Mouse (Mus musculus) CD8-positive naive resting alpha-beta T cell, adult 2 months (primary cell): Measurements from ENCODE around the gene Ipcef1.
"Not testable (repeated sequence)": the region's sequence is repeated elsewhere in the genome, so short reads cannot be mapped to it uniquely, and the experiment has no call there.

Experiments used
- DNase-seq, 2 experiments: peaks; one replicate each; pipeline ENCODE4 v3.0.0; 2022; ENCODE audit warnings: low read depth in 2 of 2, low spot score in 2 of 2

Ipcef1 gene

GRCm38 (mm10) chr10:7037194-7037593 is 15.1 kb downstream of the Ipcef1 start:
- DNase-seq: no peak

DNA sequence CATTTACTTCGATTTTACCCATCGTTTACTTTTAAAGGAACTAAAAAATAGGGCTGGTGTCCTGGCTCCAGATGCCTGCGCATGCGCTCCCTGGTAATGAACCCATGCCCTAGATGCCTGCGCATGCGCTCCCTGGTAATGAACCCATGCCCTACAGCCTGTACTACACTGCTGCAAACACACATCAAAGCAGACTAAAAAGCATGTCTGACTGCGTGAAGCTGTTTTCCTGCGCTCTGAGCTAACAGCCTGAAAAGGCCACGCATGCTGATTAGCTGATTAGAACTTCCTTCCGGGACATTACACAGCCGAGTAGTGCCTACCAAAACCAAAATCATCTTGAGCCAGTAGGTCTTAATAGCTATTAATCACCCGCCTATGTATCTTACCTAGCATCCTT is 16.7 kb downstream of the Ipcef1 start:
- no peak for DNase-seq

DNA sequence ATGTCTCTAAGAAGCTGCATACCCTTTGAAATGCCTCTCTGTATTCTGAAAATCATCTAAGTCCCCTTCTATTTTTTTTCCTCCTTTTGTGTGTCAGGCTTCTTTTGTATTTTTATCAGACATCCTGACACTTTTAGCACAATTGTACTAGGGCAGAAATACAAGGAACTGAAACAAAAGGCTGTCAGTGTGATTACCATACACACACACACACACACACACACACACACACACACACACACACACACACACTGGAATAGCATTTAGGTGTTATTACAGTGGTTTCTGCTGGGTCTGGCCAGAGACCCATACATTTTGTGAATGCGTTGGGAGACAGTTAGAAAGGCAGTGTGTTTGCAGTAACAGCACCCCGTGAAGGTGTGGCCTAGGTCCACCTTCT is 18.8 kb downstream of the Ipcef1 start:
- no peak for DNase-seq

- no peak for DNase-seq
Measured at GRCm38 (mm10) chr10:7025028-7025427, 27.2 kb downstream of the Ipcef1 start.

DNA sequence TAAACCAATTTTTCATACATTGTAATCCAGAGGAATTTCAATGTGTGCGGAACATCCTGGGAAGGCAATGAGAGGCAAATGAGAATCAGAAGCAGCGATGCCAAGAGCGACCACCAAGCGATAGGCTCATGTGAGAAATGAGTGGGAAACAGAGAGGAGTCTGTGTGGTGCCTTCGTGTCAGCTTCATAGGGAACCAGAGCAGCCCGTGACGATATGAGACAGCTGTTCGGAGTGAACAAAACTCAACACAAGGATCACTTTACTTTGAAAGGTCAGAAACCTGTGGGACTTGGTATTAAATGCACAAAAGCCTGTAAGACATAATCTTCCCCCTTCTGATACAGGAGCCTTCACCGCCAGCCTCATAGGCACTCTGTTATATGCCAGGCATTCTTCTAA is 31.7 kb downstream of the Ipcef1 start:
- DNase-seq: no peak

- no peak for DNase-seq
Measured at GRCm38 (mm10) chr10:7019781-7020386, 32.4 kb downstream of the Ipcef1 start.

- DNase-seq: no peak
Measured at GRCm38 (mm10) chr10:7015199-7015598, 37.1 kb downstream of the Ipcef1 start.

DNA sequence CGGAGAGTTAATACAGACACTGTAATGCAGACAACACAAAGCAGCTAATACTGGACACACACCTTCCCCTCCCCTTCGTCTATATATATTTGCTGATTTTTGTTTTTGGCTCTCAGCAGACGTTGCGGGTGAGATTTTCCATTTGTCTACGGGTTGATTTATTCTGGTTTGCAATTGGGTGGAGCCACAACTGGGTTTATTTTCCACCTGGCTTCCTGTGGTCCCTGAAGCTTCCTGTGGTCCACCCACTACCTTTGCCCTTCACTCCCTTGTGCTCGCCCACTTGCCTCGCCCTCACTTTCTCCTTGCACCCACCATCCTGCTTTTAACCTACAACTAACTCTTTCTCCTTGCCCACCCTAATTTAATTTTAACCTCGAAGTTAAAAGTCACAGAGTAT is 41.7 kb downstream of the Ipcef1 start:
- DNase-seq: no peak

- DNase-seq: no peak
Measured at GRCm38 (mm10) chr10:7004980-7005538, 47.2 kb downstream of the Ipcef1 start.

DNA sequence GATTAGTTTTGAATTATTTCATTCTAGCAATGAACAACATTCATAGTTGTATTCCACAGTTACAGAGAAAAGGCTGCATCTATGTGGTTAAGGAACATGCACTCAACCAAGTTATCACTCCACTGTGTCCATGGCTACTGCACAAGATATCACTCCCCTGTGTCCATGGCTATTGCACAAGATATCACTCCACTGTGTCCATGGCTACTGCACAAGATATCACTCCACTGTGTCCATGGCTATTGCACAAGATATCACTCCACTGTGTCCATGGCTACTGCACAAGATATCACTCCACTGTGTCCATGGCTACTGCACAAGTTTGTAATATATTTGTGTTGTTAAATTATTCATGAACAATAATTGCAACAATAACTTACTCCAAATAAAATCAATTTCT is 48.4 kb downstream of the Ipcef1 start:
- DNase-seq: not testable (repeated sequence)

DNA sequence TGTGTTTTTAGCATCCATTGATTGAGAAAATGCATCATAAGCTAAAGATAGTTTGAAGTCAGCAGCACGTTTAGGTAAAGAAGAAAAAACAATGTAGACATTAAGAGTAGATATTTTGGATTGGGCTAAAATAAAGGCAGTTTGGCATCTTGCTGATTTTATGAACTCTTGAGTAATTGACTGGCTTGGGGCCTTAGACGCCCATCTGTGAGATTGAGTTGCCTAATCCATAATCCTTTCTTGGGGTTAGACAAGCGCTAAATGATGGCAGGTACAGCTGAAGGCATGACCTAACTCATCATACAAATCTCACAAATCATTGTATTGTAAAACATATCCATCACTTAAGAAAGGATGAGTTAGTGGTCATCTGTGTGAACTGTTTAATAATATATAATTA is 52.9 kb downstream of the Ipcef1 start:
- DNase-seq: no peak

- no peak for DNase-seq
Measured at GRCm38 (mm10) chr10:6998576-6999250, 53.6 kb downstream of the Ipcef1 start.

- DNase-seq: no peak
Measured at GRCm38 (mm10) chr10:6996895-6997294, 55.4 kb downstream of the Ipcef1 start.

DNA sequence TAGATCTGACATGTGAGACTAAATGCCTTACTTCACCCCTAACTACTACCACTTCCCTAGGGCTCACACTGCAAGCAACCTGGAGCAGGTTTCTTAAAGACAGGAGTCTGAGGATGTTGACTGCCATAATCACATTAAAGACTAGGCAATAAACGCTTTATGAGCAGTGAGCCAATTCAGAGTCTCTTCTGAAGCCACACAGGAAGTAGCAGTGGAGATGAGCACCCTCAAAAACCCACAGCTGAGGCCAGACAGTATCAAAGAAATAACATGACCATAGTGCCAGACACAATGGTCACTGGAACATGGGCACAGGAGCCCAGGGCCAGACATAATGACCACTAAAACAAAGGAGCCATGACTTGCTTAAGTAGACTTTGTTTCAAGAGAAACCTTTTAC is 63.7 kb downstream of the Ipcef1 start:
- DNase-seq: peak in 1 of 2 experiments; percentile 32

GRCm38 (mm10) chr10:6987399-6988098 is 64.7 kb downstream of the Ipcef1 start:
- DNase-seq: no peak

- DNase-seq: peak in 1 of 2 experiments; percentile 33
Measured at GRCm38 (mm10) chr10:6986246-6986645, 66.0 kb downstream of the Ipcef1 start.

DNA sequence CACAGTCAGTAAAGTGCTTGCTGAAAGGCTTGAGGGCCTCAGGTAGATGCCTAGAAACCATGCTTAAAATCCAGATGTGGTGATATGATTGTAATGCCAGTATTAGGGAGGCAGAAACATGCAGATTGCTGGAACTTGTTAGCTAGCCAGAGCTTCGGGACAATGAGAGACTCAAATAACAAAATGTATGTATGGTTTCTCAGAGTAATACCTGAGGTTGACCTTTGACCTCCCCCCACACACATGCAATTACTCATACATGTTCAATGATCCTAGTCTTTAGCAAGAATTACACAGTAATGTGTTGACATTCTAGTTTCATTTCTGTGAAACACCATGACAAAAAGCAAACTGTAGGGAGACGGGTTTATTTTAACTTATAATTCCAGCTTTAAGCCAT is 68.8 kb downstream of the Ipcef1 start:
- no peak for DNase-seq

DNA sequence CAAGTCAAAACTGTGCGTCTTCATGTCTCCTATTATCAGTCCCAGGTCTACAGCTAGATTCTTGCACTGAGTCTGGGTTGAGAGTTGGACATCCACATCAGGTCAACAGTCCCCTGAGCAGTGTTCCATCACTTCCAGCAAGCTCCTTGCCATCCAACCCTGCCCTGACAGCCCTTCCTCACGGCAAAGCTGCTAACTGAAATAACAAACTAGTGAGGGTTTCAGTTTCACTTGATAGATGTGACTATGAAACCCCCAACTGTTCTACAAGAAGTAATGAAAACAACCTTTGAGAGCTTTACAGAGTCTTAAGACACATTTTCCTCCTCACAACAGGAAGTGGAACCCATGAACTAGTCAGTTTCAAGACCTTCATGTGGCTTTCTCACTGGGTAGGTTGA is 69.5 kb downstream of the Ipcef1 start:
- DNase-seq: peak; percentile 61 to 66

GRCm38 (mm10) chr10:6980236-6980635 is 72.0 kb downstream of the Ipcef1 start:
- DNase-seq: no peak

DNA sequence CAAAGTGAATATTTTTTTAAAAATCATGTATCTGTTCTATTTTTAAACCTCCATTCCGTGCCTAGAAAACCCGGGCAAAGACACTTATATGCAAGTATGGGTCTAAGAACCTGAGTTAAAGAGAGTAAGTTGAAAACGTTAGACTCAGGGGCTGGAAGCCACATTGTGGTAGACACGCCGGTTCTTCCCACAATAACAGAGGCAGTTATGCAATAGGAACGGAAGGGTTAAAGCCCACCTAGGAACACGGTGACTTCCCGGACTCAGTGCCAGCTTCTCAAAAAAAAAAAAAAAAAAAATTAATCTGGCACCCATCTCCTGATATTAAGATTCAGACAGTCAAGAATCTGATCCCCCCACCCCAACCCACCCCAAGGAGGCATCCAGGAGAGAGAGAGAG is 72.5 kb downstream of the Ipcef1 start:
- no peak for DNase-seq

DNA sequence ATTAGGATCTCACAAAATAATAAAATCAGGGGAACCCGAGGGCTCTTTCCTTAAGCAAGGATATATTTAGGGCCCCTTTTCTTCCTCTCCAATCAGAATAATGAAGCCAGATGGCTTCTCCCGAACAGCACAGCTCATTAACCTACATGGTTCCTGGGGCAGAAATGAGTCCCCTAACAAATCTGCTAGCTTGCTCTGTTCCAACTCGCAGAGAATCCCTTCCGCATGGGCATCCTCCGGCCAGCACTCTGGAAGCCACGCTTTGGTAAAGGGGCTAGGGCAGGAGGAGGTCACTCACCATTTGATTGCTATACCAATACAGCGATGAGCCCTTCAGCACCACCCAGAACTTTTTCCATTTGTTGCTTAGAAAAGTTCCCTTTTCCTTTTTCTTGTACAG is 73.1 kb downstream of the Ipcef1 start:
- DNase-seq: no peak

GRCm38 (mm10) chr10:6978733-6979132 is 73.5 kb downstream of the Ipcef1 start:
- no peak for DNase-seq
